Mouse (Mus musculus) liver, embryonic 13.5 days (tissue): ENCODE data around the gene Cep164. TPM values are rescaled to one million over a fixed set of nuclear protein-coding genes. Genes with fewer than 3 reads are reported as not detected.
A peak's percentile ranks its signal among the peaks of the same experiment; 100 is the strongest.
"Not testable (repeated sequence)": the region's sequence is repeated elsewhere in the genome, so short reads cannot be mapped to it uniquely, and the experiment has no call there.

Experiments used
- ATAC-seq: fragments of 200-750 bp; cut with Nextera tagmentation; 2 replicates; pipeline ENCODE4 v1.8.0; 2017; ENCODE audit warnings: low read depth, mild to moderate bottlenecking, moderate number of reproducible peaks, moderate library complexity
- DNase-seq: peaks from one replicate; pipeline ENCODE4 v3.0.0; 2022
- H3K27ac ChIP-seq: fragments of 300-500 bp; sonication (generic); 2 replicates; pipeline ENCODE4 v1.5.1; 2015; ENCODE audit warnings: moderate library complexity, mild to moderate bottlenecking, inconsistent platforms
- H3K27me3 ChIP-seq: fragments of 300-500 bp; sonication (generic); 2 replicates; pipeline ENCODE4 v1.6.1; 2015; ENCODE audit warnings: mild to moderate bottlenecking, inconsistent platforms
- H3K36me3 ChIP-seq: fragments of 300-500 bp; sonication (generic); 2 replicates; pipeline ENCODE4 v1.6.1; 2015; ENCODE audit warnings: mild to moderate bottlenecking, inconsistent platforms
- H3K4me1 ChIP-seq: fragments of 300-500 bp; sonication (generic); replicated peaks from 2 replicates; pipeline ENCODE4 v1.6.1; 2015; ENCODE audit warnings: inconsistent platforms
- H3K4me2 ChIP-seq: fragments of 300-500 bp; sonication (generic); 2 replicates; pipeline ENCODE4 v1.6.1; 2015; ENCODE audit warnings: inconsistent platforms, mild to moderate bottlenecking, moderate library complexity
- H3K4me3 ChIP-seq: fragments of 300-500 bp; sonication (generic); replicated peaks from 2 replicates; pipeline ENCODE4 v1.5.1; 2015; ENCODE audit warnings: mild to moderate bottlenecking, inconsistent platforms
- H3K9ac ChIP-seq: fragments of 300-500 bp; sonication (generic); 2 replicates; pipeline ENCODE4 v1.6.1; 2015; ENCODE audit warnings: mild to moderate bottlenecking, inconsistent platforms
- H3K9me3 ChIP-seq: fragments of 300-500 bp; sonication (generic); replicated peaks from 2 replicates; pipeline ENCODE4 v1.6.1; 2016; ENCODE audit warnings: inconsistent platforms
- WGBS: fragments of 180-500 bp; shearing (Covaris S2); methylation state at CpG from one replicate; pipeline ENCODE4 v1.1.7; 2015; ENCODE audit not compliant: insufficient replicate concordance; 5-methylcytosine and 5-hydroxymethylcytosine counted together
- polyA plus RNA-seq: library from polyadenylated mRNA; unstranded; fragments of >200 nt; fragmentation: Nextera tagmentation; extraction: Ambion mirVana; gene quantifications from 2 replicates; pipeline ENCODE4 v1.2.1, GENCODE M21; 2015

Gene Cep164
- polyA plus RNA-seq, 1 experiment from 2014 or later = 6.0 TPM

DNA sequence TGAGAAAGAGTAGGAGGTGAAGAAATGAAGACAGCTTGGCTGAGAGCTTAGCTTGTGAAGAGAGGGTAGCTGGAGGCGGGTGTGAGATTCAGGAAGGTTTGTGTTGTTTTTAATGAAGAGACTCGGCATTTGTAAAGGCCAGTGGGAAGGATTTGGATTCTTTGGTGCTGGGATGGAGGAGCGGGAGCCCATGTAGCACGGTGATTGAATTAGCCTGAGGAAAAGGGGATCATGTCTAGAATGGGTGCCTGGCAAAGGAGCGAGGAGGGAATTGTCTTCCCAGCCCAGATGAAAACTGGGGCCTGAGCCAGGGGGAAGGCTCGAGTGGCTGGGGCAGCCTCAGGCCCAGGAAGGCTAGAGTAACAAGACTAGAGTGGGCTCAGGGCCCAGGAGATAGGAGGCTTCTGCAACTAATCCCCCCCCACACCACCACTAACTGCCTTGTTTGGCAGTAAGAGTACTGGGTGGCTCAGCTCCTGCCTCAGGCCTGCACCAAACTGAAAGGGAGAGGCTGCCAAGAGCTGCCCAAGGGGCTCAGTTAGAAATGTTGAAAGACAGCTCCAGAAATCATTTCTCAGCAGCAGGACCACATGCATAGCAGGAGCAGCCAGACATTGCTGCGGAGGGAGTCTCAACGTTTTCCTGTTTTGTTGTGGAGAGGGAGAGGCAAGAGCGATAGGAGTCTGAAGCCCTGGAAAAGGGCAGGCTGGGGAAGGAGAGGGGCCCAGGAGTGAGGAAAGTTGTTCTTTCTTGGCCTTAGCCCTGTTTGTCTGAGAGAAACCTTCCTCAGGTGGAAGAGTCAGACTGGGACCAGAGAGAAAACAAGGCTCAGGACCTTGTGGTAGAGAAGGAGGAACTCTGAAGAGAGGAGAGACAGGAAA is 21.3 kb upstream of the Cep164 start:
- Histone ChIP-seq H3K9me3 (no peaks in the 10 kb centered on the region), H3K27ac (peak overlapping the region; percentile 76), H3K27me3 (no peaks in the 10 kb centered on the region), H3K4me2 (no peak overlapping the region), H3K4me3 (no peak overlapping the region), H3K36me3 (no peaks in the 10 kb centered on the region), H3K9ac (0 out of 2 replicates have a peak overlapping the region, but pooled peaks have one; percentile 4), H3K4me1 (peaks cover 36% of the 10 kb centered on the region)
- WGBS = 59% methylated on average over 9 of the region's 9 CpGs
- no peak for DNase-seq
- ATAC-seq = no peak

DNA sequence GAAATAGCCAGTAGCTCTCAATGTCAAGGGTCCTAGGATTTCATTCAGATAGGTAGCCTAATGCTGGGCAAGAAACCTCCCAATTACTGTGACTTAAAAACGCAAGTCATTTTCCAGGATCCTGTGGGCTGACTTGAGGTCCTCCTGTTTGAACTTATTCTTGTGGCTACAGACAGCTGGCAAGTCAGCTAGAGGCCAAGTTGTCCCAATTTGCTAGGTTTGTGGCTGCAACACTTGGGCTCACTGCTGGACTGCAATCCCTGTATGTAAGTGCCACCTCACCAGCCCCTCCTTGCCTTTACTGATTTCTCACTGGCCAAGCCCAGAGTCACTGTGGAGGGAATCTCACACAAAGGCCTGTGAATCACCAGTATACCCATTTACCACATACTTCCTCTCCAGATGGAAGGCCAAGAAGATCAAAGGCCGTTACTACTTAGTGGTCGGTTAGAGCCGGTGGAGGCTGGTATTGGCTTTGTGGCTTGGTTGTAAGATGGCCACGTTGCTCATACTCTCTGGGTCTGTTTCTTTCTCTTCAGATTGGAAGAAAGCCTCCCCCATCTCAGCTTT is 18.5 kb upstream of the Cep164 start:
- peaks cover 43% of the 10 kb centered on the region for H3K4me1 ChIP-seq
- DNase-seq (no peak), ATAC-seq (no peak)
- H3K9me3 ChIP-seq = no peaks in the 10 kb centered on the region
- no peak overlapping the region for H3K4me2 ChIP-seq
- no peaks in the 10 kb centered on the region for H3K36me3 ChIP-seq
- H3K4me3 ChIP-seq = no peak overlapping the region
- H3K27me3 ChIP-seq = no peaks in the 10 kb centered on the region
- no peak overlapping the region for H3K9ac ChIP-seq
- H3K27ac ChIP-seq = peak overlapping the region; percentile 36; the same call in 1 of the 2 replicates
- WGBS = 20% methylated on average over 5 of the region's 5 CpGs

DNA sequence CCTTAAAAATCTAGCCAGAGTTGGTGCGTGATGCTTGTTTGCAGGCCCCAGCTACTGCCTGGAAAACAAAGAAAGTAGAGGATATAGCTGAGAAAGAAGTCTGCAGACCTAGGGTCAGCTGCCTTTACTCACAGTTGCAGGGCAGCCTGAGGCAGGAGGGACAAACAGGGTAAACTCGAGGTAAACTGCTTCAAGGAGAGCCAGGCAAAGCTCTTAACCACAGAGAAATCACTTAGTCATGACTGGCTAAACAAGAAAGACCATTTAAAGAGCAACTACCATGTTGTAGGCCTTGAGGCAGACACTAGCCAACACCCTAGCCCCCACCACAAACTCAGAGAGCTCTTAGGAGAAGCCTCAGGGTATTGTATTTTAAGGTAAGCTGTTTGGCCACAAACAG is 17.7 kb upstream of the Cep164 start:
- not testable (repeated sequence) for H3K27me3 ChIP-seq, H3K9ac ChIP-seq, H3K36me3 ChIP-seq, H3K9me3 ChIP-seq, H3K27ac ChIP-seq, DNase-seq, H3K4me3 ChIP-seq, ATAC-seq, H3K4me2 ChIP-seq
- 48% methylated on average over 2 of the region's 2 CpGs for whole genome bisulfite sequencing
- peaks cover 44% of the 10 kb centered on the region for H3K4me1 ChIP-seq

DNA sequence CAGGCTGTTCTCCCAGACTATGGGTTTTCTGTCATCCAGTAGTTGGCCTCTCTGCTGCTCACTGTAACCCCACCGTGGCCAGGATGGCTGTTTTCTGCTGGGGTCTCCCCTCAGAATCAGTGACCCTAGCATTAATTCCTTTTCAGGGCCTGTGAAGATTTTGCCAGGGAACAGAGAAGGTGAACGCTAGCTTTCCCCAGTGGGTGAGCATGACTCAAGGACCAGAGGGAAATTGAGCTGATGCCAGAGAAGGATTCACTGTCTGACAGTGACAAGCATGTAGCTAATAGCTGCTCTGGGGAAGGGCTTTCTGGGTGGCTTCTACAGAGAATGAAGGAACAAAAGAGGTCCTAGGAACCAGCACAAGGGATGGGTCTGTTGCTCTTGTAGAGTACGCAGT is 17.1 kb upstream of the Cep164 start:
- Histone ChIP-seq H3K36me3 (no peaks in the 10 kb centered on the region), H3K27me3 (no peaks in the 10 kb centered on the region), H3K9me3 (no peaks in the 10 kb centered on the region), H3K4me3 (no peak overlapping the region), H3K4me1 (peaks cover 44% of the 10 kb centered on the region), H3K9ac (no peak overlapping the region), H3K4me2 (no peak overlapping the region), H3K27ac (no peak overlapping the region)
- DNase-seq = no peak
- no peak for ATAC-seq
- 77% methylated on average over 3 of the region's 3 CpGs for WGBS

DNA sequence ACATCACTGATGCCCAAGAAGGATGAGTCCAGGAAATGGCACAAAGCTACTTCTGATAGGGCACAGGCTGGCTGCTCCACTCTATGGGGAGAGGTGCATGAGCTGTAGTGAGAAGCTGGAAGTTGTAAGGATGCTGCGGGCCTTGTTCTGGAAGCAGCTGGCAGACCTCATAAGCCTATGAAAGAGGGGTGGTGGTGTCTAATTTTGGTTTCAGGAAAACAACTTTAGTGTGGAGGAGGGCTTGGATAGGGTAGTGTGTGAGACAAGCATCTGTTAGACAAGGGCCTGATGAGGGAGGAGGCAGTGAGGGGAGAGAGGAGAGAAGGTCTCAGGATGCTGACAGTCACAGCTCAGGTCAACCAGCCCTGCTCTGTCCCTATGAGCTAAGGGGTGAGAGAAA is 15.3 kb upstream of the Cep164 start:
- no peak for DNase-seq
- peaks cover 46% of the 10 kb centered on the region for H3K4me1 ChIP-seq

DNA sequence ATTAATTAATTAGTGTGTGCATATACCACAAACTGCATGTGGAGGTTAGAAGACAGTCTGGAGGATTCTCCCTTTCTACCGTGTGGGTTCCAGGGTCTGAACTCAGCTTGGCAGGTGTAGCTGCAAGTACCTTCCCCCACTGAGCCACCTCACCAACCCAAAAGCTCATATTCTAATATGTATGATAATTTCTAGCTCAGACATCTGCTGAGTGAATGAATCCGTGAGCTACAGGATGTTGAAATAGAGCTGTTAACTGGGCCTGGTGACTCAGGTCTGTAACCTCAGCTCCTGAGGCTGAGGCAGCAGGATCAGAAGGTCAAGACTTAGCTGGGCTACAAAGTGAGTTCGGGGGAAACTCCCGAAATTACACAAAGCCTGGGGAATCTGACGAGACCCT is 14.5 kb upstream of the Cep164 start:
- DNase-seq = no peak
- no peak for ATAC-seq
- no peak overlapping the region for H3K9ac ChIP-seq

More for the DNA sequence above, 15.3 kb upstream of the Cep164 start:
- no peak overlapping the region for H3K4me2 ChIP-seq
- WGBS = 83% methylated on average over 1 of the region's 1 CpGs
- no peak for ATAC-seq
- no peak overlapping the region for H3K27ac ChIP-seq
- no peak overlapping the region for H3K9ac ChIP-seq
- H3K9me3 ChIP-seq = no peaks in the 10 kb centered on the region
- no peak overlapping the region for H3K4me3 ChIP-seq
- H3K27me3 ChIP-seq = peaks cover 16% of the 10 kb centered on the region
- H3K36me3 ChIP-seq = no peaks in the 10 kb centered on the region

DNA sequence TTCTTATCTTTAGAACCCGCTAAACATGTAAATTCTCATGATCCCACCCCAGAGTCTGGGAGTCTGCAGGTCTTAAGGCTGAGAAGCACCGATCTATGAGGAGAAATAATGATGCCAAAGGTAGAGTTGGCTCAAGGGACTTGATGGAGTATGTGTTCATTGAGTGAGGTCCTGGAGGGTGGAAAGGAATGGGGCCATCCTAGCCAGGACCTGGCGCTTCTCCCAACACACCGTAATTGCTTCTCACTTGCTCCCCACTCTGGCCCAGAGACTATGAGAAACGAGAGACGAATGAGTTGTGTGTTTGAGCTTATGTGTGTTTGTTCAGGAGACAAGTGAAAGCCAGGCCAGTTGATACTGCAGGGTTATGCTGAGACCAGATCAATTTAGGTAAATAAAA is 13.0 kb upstream of the Cep164 start:
- DNase-seq (no peak), ATAC-seq (no peak)
- no peaks in the 10 kb centered on the region for H3K9me3 ChIP-seq
- no peak overlapping the region for H3K4me3 ChIP-seq
- WGBS = 63% methylated on average over 6 of the region's 6 CpGs
- H3K27me3 ChIP-seq = peaks cover 29% of the 10 kb centered on the region
- H3K36me3 ChIP-seq = no peaks in the 10 kb centered on the region
- H3K27ac ChIP-seq = no peak overlapping the region
- no peak overlapping the region for H3K9ac ChIP-seq
- peaks cover 37% of the 10 kb centered on the region for H3K4me1 ChIP-seq
- peak overlapping the region; percentile 68 for H3K4me2 ChIP-seq

More for the DNA sequence above, 14.5 kb upstream of the Cep164 start:
- peaks cover 23% of the 10 kb centered on the region for H3K27me3 ChIP-seq
- H3K36me3 ChIP-seq = no peaks in the 10 kb centered on the region
- H3K4me2 ChIP-seq = no peak overlapping the region
- H3K27ac ChIP-seq = no peak overlapping the region
- no peaks in the 10 kb centered on the region for H3K9me3 ChIP-seq
- 59% methylated on average over 5 of the region's 5 CpGs for whole genome bisulfite sequencing
- H3K4me3 ChIP-seq = no peak overlapping the region
- H3K4me1 ChIP-seq = peaks cover 43% of the 10 kb centered on the region

DNA sequence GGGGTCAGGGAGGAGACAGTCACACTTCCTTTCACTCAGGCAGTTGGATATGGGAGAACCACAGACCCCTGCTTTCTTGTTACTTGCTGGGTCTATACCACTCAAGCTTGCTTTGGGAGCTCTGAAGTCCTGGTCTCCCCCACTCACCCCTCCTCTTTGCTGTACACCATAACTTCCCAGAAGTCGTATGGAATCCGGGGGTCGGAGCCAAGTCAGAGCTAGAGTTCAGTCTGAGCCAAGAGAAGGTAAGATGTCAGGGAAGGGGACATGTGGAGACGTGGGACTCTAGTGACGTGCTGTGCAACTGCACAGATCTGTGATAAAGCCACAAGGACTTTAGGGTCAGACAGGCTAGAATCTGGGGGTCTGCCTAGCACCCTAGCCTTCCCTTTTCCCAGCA is 11.8 kb upstream of the Cep164 start:
- H3K4me3 ChIP-seq = peak overlapping the region; percentile 63
- no peak for ATAC-seq
- no peaks in the 10 kb centered on the region for H3K36me3 ChIP-seq
- DNase-seq = no peak
- H3K9me3 ChIP-seq = no peaks in the 10 kb centered on the region
- WGBS = 61% methylated on average over 5 of the region's 5 CpGs
- peaks cover 36% of the 10 kb centered on the region for H3K4me1 ChIP-seq
- peak overlapping the region; percentile 51 for H3K9ac ChIP-seq
- H3K4me2 ChIP-seq = peak overlapping the region; percentile 68
- H3K27me3 ChIP-seq = peaks cover 29% of the 10 kb centered on the region
- no peak overlapping the region for H3K27ac ChIP-seq

DNA sequence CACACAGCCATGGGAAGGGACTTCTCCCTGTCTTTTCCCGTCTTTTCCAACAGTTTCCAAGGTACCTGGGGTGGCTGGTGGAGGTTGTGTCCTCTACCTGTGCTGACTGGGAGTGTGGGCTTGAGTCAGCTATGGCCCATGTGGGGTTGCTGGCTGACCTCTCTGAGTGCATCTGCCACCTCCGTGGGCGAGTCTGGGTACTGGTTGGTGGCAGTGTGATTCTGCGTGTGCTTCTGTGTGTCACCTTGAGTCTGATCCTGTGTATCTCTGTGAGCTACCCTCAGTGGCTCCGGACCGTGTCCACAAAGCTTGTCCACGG is 11.4 kb upstream of the Cep164 start:
- 0 out of 2 replicates have a peak, but pooled peaks have one; percentile 6 for ATAC-seq
- peak overlapping the region; percentile 63 for H3K4me3 ChIP-seq
- no peak for DNase-seq
- H3K27ac ChIP-seq = no peak overlapping the region
- H3K4me1 ChIP-seq = peaks cover 36% of the 10 kb centered on the region
- H3K4me2 ChIP-seq = peak overlapping the region; percentile 68
- H3K27me3 ChIP-seq = peaks cover 29% of the 10 kb centered on the region
- no peaks in the 10 kb centered on the region for H3K9me3 ChIP-seq
- peak overlapping the region; percentile 51 for H3K9ac ChIP-seq
- WGBS = 59% methylated on average over 7 of the region's 7 CpGs
- H3K36me3 ChIP-seq = no peaks in the 10 kb centered on the region

DNA sequence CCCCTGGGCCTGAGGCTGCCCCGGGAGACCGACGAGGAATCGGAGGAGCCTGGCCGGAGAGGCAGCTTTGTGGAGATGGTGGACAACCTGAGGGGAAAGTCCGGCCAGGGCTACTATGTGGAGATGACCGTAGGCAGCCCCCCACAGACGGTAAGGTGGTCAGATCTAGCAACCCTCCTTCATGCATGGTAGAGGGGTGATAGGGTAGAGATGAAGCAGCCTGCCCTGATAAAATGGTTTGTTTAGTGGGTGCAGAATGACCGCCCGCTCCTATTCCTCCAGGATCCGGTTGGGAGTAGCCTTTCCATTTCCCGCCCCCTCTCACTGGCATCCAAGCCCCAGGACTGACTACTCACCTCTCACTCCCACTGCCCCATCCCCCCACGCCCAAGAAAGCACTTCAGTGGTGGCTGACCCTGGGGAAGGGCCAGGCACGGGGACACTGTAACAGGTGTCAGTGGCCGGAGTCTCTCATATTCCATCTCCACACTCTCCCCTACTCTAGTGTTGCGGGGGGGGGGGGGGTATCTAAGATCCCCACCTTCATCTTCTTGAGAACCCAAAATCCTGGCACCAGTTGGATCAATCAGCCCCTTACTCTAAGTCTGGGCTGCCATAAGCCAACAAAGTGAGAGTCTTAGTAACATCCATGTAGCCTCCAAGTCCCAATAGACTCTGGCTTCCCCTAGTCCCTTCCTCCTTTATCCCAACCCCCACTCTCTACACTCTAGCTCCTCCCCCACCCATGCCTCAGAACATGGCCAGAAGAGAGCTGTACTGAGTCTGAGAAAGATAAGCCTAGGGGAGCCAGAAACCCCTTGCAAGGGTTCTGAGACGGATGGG is 10.9 kb upstream of the Cep164 start:
- Histone ChIP-seq H3K4me2 (peak overlapping the region; percentile 68), H3K4me3 (peak overlapping the region; percentile 63), H3K27ac (no peak overlapping the region), H3K36me3 (no peaks in the 10 kb centered on the region), H3K27me3 (peaks cover 29% of the 10 kb centered on the region), H3K9me3 (no peaks in the 10 kb centered on the region), H3K4me1 (peaks cover 36% of the 10 kb centered on the region), H3K9ac (peak overlapping the region; percentile 70)
- DNase-seq (no peak), ATAC-seq (peak; percentile 38)
- 19% methylated on average over 17 of the region's 17 CpGs for WGBS

DNA sequence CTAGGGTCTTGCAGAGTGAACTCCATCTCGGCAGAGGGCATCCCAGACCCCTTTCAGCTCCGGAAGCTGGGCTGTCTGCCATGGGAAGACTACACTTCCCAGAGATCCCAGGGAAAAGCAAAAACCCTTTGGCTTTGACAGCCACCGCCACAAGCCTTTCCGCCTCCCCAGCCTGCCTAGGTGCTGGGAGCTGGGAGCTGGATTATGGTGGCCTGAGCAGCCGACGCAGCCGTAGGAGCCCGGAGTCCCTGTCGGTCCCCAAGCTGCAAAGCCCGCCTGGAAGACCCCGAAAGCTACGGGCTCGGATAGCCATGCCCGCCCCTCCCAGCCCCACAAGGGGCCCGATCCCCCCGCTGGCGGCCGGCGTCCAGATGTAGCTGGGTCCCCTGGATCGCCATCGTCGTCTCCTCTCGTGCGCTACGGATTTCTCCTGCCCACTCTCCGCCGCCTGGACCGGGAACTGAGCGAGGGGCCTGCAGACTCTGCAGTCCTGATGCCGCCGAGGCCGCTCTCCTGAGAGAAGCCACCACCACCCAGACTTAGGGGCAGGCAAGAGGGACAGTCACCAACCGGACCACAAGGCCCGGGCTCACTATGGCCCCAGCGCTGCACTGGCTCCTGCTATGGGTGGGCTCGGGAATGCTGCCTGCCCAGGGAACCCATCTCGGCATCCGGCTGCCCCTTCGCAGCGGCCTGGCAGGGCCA is 10.1 kb upstream of the Cep164 start, which contains the start of gene Bace1:
Gene Bace1, plus strand, starts transcription at position 147 of the 705 bp plus-strand sequence.
- no peaks in the 10 kb centered on the region for H3K9me3 ChIP-seq
- ATAC-seq (peak; percentile 50), DNase-seq (no peak)
- peak within 1 kb of the TSS; percentile 63 for H3K4me3 ChIP-seq
- H3K27ac ChIP-seq = no peak within 1 kb of the TSS
- no peaks in the 10 kb centered on the region for H3K36me3 ChIP-seq
- 2% methylated on average over 40 of the region's 40 CpGs for WGBS
- peak within 1 kb of the TSS; percentile 70 for H3K9ac ChIP-seq
- peak within 1 kb of the TSS; percentile 68 for H3K4me2 ChIP-seq
- peaks cover 34% of the 10 kb centered on the region for H3K4me1 ChIP-seq
- H3K27me3 ChIP-seq = peaks cover 29% of the 10 kb centered on the region
